In genomic region chr1:57224425-57225104, GRCm38 (mm10) we compare ENCODE assay signal across 9 mouse cellular contexts.
DNase-seq lines count a peak whose midpoint lies in the region; ATAC-seq and TF ChIP-seq lines count a peak whose summit lies in the region.
"Had no signal": no experiment of that assay in that cellular context is flagged by ENCODE, and none has a peak within 500 bp of the region (broad histone marks: within the 10 kb centered on the region; RNA-seq: fewer than 3 reads in every experiment).

No protein-coding gene starts in this region.

- H3K4me3 ChIP-seq in lung, postnatal 0 days (ENCODE audit: low read depth, low read length): no peak overlapping the region
- H3K4me3 ChIP-seq in neural tube, embryonic 14.5 days (ENCODE audit: low read depth, low read length): no peak overlapping the region
- H3K4me3 ChIP-seq: megakaryocyte, embryonic 14.5 days had no signal

- no peak for TF ChIP-seq EP300 in lung, postnatal 0 days (IDR thresholded peaks at IDR 0.05)

- no peak overlapping the region for H3K4me2 ChIP-seq in lung, postnatal 0 days (replicated peaks; ENCODE audit: low read depth, low read length)
- H3K4me2 ChIP-seq in neural tube, embryonic 14.5 days (ENCODE audit: low read depth, low read length): no peak overlapping the region

- H3K27ac ChIP-seq in lung, postnatal 0 days (ENCODE audit: low read length): no peak overlapping the region
- no peak overlapping the region; the same call in 1 of the 2 replicates for H3K27ac ChIP-seq in neural tube, embryonic 14.5 days (ENCODE audit: low read depth, low read length)

- no peaks in the 10 kb centered on the region for H3K9me3 ChIP-seq in lung, postnatal 0 days (ENCODE audit: low read length)
- H3K9me3 ChIP-seq in neural tube, embryonic 14.5 days (ENCODE audit: control insufficient read depth, low read length): no peaks in the 10 kb centered on the region

- 56% methylated on average over 10 of the region's 10 CpGs for WGBS in lung, postnatal 0 days
- WGBS in neural tube, embryonic 14.5 days: 61% methylated on average over 10 of the region's 10 CpGs

- DNase-seq in lung, postnatal 10 days: peak; percentile 51
- DNase-seq in lung, postnatal 0 days (ENCODE audit: low spot score): no peak
- DNase-seq in cerebellum, postnatal 14 days: peak; percentile 79 to 87
- peak; percentile 56 for DNase-seq in heart, postnatal 4 days
- DNase-seq in kidney, adult 11 months: no peak

- H3K36me3 ChIP-seq in lung, postnatal 0 days (ENCODE audit: insufficient read depth, low read length): no peaks in the 10 kb centered on the region
- H3K36me3 ChIP-seq in neural tube, embryonic 14.5 days (ENCODE audit: control insufficient read depth, insufficient read depth, low read length): no peaks in the 10 kb centered on the region

- H3K4me1 ChIP-seq in lung, postnatal 0 days (ENCODE audit: insufficient read depth, low read depth, low read length): no peaks in the 10 kb centered on the region
- no peaks in the 10 kb centered on the region for H3K4me1 ChIP-seq in neural tube, embryonic 14.5 days (ENCODE audit: control insufficient read depth, insufficient read depth, low read length)
- H3K4me1 ChIP-seq: megakaryocyte, embryonic 14.5 days had no signal

- no peak for TF ChIP-seq CTCF in lung, postnatal 0 days (IDR thresholded peaks at IDR 0.05)

- H3K27me3 ChIP-seq in lung, postnatal 0 days (replicated peaks; ENCODE audit: insufficient read depth, low read length): no peaks in the 10 kb centered on the region
- H3K27me3 ChIP-seq in neural tube, embryonic 14.5 days (ENCODE audit: control insufficient read depth, insufficient read depth, low read length): no peaks in the 10 kb centered on the region
- H3K27me3 ChIP-seq: megakaryocyte, embryonic 14.5 days had no signal

- H3K9ac ChIP-seq in lung, postnatal 0 days (replicated peaks; ENCODE audit: low read depth): no peak overlapping the region
- H3K9ac ChIP-seq in neural tube, embryonic 14.5 days (replicated peaks; ENCODE audit: low read depth, low read length): no peak overlapping the region

- ATAC-seq in lung, postnatal 0 days: no peak
- ATAC-seq in neural tube, embryonic 14.5 days (ENCODE audit: low read depth): peak; percentile 90
- ATAC-seq in megakaryocyte progenitor cell, adult 5-6 weeks (replicated peaks; ENCODE audit: poor library complexity): no peak
- no peak for ATAC-seq in CD4-positive, CD25-positive, alpha-beta regulatory T cell, adult 4 months

Comparison
In these comparisons a context has a peak if more than half of its experiments do, and no peak if none do; other contexts are left out.
1. DNase-seq: peak in lung, postnatal 10 days (single experiment), cerebellum, postnatal 14 days (2 of 2) and heart, postnatal 4 days (single experiment); none in lung, postnatal 0 days (single experiment) and kidney, adult 11 months (single experiment).